Mouse (Mus musculus): ENCODE measurements around the gene Tspan3. TPM values are rescaled to one million over a fixed set of nuclear protein-coding genes. Genes with fewer than 3 reads are reported as not detected.

Tspan3 gene
- total RNA-seq, 2 experiments from 2014 or later = 14.0 to 16.8 TPM

Other genes starting within 250 kb of the Tspan3 start
- gene Scaper, start 227.4 kb downstream of the Tspan3 start, total RNA-seq (2014; fragmentation: Nextera tagmentation) = 5.7 and 14.5 TPM in 2 replicates
- gene Scaper, start 227.4 kb downstream of the Tspan3 start, total RNA-seq (2017) = 10.0 and 10.3 TPM in 2 replicates
- not detected in 2 replicates for gene 4930563M21Rik, start 154.9 kb downstream of the Tspan3 start, total RNA-seq (2014; fragmentation: Nextera tagmentation)
- gene 4930563M21Rik, start 154.9 kb downstream of the Tspan3 start, total RNA-seq (2017) = not detected in 2 replicates
- gene Rcn2, start 123.6 kb downstream of the Tspan3 start, total RNA-seq (2014; fragmentation: Nextera tagmentation) = 9.9 and 16.2 TPM in 2 replicates
- gene Rcn2, start 123.6 kb downstream of the Tspan3 start, total RNA-seq (2017) = 37.5 and 42.7 TPM in 2 replicates
- gene Pstpip1, start 75.5 kb downstream of the Tspan3 start, total RNA-seq (2014; fragmentation: Nextera tagmentation) = 3.9 and 5.1 TPM in 2 replicates
- 4.7 and 10.1 TPM in 2 replicates for gene Pstpip1, start 75.5 kb downstream of the Tspan3 start, total RNA-seq (2017)